Mouse (Mus musculus) brain, embryonic 14.5 days (tissue): ENCODE measurements around the gene C5ar2. TPM values are rescaled to one million over a fixed set of nuclear protein-coding genes. Genes with fewer than 3 reads are reported as not detected.
A peak's percentile ranks its signal among the peaks of the same experiment; 100 is the strongest.

Source experiments
- DNase-seq: peaks from one replicate; pipeline ENCODE4 v3.0.0-alpha.2; 2011; ENCODE audit warnings: low read depth
- CTCF ChIP-seq: fragments of 200-500 bp; IDR thresholded peaks from 2 replicates; pipeline ENCODE4 v1.5.1; 2012; ENCODE audit warnings: inconsistent platforms, mild to moderate bottlenecking, moderate library complexity, borderline replicate concordance; ENCODE audit not compliant: insufficient read depth, insufficient read length; ENCODE audit errors: extremely low read depth
- POLR2A ChIP-seq: fragments of 200-500 bp; IDR thresholded peaks from 2 replicates; pipeline ENCODE4 v1.6.1; 2012; ENCODE audit warnings: mild to moderate bottlenecking, inconsistent platforms, borderline replicate concordance; ENCODE audit not compliant: poor library complexity, insufficient read depth, insufficient read length, severe bottlenecking; ENCODE audit errors: extremely low read depth
- polyA plus RNA-seq: library from polyadenylated mRNA; depleted of rRNA; stranded (reverse); fragments of >200 nt; gene quantifications from 2 replicates; pipeline ENCODE4 v1.2.3, GENCODE M21; 2012; rRNA removed

Gene C5ar2
- 0.08 and 0.11 TPM in 2 replicates for polyA plus RNA-seq

- no peak for TF ChIP-seq POLR2A
- TF ChIP-seq CTCF: no peak
- DNase-seq: no peak
Observed at GRCm38 (mm10) chr7:16244067-16244466, at the start of gene C5ar2. TSS of gene C5ar2 (minus strand) at chr7:16244154.

DNA sequence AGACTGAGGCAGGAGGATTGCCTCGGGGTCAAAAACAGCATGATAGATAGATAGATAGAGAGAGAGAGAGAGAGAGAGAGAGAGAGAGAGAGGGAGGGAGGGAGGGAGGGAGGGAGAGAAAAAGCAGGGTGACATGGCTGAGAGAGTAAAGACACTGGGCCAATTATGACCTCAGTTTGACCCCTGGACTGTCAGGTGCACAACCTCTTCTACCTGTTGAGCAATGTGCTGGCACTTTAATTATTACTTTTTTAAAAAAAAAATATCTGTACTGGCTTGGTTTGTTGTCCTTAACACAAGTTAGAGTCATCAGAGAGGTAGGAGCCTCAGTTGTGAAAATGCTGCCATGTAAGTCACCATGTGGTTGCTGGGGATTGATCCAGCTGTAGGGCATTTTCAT, 43.8 kb upstream of the C5ar2 start:
- no peak for DNase-seq
- TF ChIP-seq CTCF: no peak
- no peak for TF ChIP-seq POLR2A

- no peak for TF ChIP-seq CTCF
- TF ChIP-seq POLR2A: no peak
- DNase-seq: no peak
Observed at GRCm38 (mm10) chr7:16287016-16287415, 43.1 kb upstream of the C5ar2 start.

DNA sequence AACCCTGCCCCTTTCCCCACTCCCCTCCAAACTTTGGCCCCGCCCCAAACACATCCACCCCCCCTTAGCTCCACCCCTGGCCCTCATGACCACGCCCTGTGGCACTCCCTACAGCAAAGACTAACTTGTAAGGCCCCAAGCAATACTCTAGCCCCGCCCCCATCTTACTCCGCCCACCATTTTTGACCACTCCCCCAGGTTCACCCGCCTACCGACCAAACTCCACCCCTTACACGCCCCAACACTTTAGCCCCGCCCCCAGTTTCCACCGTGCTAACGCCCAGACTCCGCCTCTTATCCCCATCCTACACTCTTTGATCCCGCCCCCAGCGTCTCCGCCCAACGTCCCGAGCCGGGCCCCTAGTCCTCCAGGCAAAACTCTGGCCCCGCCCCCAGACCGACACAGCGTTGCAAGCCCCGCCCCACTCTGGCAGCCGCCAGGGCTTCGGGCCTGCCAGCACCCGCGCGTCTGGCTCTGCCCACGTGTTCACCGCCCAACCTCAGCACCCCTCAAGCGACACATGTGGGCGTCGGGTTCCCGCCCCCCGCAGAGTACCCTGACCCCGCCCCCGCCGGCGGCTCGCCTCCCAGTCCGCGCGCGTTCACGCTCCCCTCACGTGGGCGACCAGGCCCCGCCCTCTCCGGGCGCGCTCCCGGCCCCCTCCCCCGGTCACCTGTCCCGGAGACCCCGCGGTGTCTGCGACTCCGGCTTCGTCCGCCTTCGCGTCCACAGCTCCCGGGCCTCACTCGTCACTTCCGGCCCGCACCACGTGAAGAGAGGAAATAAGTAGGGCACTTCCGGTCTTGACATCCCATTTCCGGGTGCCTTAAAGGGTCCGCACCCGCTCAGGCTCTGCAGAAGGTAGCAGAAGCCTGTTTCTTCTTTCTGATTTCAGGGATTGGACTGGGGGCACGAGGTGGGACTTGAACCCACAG, 42.3 kb upstream of the C5ar2 start, which contains the start of gene Ccdc9:
Ccdc9 (minus strand) TSS at position 770 of the 936 bp plus-strand sequence.
- DNase-seq: peak; percentile 99
- no peak for TF ChIP-seq CTCF
- no peak for TF ChIP-seq POLR2A

DNA sequence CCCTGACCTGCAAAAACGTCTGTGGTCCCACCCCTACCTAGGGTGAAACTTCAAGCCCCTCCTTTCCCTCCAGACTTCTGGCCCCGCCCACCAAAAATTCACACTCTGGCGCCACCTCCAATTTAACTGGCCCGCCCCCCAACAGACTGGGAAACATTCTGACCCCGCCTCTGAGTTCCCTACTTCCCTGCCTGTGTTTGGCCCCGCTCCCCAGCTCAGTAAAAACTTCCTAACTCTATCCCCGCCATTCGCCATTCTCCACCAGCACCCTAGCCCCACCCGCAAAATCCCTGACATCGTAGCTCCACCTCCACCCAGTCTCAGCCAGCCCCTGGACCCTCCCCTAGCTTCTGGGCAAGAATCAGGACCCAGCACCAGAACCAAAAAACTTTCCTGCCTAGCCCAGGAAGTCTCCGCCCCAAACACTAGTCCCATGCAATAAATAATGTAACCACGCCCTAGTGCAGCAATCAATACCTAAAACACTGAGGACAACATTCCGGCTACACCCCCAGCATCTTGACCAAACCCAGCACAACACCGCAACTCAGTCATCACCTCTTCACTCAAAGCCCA, 41.6 kb upstream of the C5ar2 start:
- DNase-seq: peak; percentile 41
- TF ChIP-seq POLR2A: no peak
- no peak for TF ChIP-seq CTCF

DNA sequence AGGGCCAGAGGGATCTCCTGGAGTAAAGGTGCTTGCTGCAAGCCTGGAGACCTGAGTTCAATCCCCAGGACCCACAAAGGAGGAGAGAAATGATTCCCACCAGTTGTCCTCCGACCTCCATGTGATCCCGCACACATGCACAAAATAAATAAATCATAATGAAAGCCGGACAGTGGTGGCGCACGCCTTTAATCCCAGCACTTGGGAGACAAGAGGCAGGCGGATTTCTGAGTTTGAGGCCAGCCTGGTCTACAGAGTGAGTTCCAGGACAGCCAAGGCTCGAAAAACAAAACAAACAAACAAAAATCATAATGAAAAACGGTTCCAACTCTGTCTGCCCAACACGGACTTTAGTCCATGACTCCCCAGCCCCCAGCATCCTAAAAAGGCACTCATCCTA, 41.0 kb upstream of the C5ar2 start:
- DNase-seq: no peak
- TF ChIP-seq POLR2A (no peak), CTCF (no peak)

GRCm38 (mm10) chr7:16284001-16284400, 40.0 kb upstream of the C5ar2 start:
- TF ChIP-seq POLR2A (no peak), CTCF (no peak)
- DNase-seq: no peak

GRCm38 (mm10) chr7:16282334-16282733, 38.4 kb upstream of the C5ar2 start:
- no peak for TF ChIP-seq POLR2A
- no peak for TF ChIP-seq CTCF
- no peak for DNase-seq

- DNase-seq: no peak
- TF ChIP-seq CTCF (no peak), POLR2A (no peak)
Observed at GRCm38 (mm10) chr7:16280721-16281120, 36.8 kb upstream of the C5ar2 start.

- TF ChIP-seq CTCF (no peak), POLR2A (no peak)
- no peak for DNase-seq
Observed at GRCm38 (mm10) chr7:16274922-16275890, 31.3 kb upstream of the C5ar2 start.

GRCm38 (mm10) chr7:16273766-16274140, 29.8 kb upstream of the C5ar2 start:
- TF ChIP-seq CTCF: no peak
- TF ChIP-seq POLR2A: no peak
- peak; percentile 87 for DNase-seq

DNA sequence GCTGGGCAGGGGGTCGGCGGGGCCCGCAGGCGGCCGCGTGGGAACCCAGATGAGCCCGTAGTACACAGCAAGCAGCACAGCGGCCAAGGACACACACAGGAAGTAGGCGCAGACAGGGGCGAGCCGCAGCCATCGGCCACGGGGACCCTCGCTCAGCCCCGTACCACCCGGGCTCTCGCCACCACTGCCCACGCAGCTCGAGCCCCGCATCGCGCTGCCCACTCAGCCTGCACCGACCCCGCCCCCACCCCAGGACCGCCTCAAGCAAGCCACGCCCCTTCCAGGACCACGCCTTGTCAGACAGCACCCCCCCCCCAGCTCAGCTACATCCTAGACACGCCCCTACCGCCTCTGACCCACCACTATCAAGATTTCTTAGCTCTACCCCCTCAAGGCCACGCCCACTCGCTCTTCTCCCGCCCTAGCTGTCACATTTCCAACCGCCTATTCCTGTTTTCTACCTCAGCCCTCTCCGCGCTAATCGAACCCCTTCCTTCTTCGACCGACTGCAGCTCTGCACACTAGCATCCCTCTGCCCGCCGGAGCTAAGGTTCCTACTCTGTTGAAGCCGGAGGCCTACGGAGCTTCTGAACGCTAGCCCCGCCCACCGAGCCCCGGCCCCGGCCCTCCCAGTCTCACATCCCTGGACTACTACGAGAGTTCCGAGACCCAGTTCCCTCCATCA, 29.3 kb upstream of the C5ar2 start, which contains the start of gene Inafm1:
Inafm1 (minus strand) TSS at position 537 of the 685 bp plus-strand sequence.
- peak; percentile 99 for DNase-seq
- TF ChIP-seq CTCF (no peak), POLR2A (0 out of 2 replicates have a peak, but pooled peaks have one; percentile 36)
